Comparison of ENCODE assay signal across 8 mouse cellular contexts in genomic region chr14:105733013-105733728, GRCm38 (mm10).
DNase-seq lines count a peak whose midpoint lies in the region; ATAC-seq and TF ChIP-seq lines count a peak whose summit lies in the region.

No protein-coding gene starts in this region.

- no peaks in the 10 kb centered on the region for H3K27me3 ChIP-seq in neural tube, embryonic 11.5 days (ENCODE audit: control insufficient read depth, insufficient read depth, low read length)
- no peaks in the 10 kb centered on the region for H3K27me3 ChIP-seq in kidney, adult 2 months (replicated peaks; ENCODE audit: control insufficient read depth, insufficient read depth, low read length)
- H3K27me3 ChIP-seq in liver, adult 2 months (ENCODE audit: control insufficient read depth, insufficient read depth, low read length) = peaks cover 6% of the 10 kb centered on the region
- no peaks in the 10 kb centered on the region for H3K27me3 ChIP-seq in midbrain, embryonic 14.5 days (ENCODE audit: control insufficient read depth, insufficient read depth, low read length)
- no peaks in the 10 kb centered on the region for H3K27me3 ChIP-seq in thymus, adult 2 months (ENCODE audit: control insufficient read depth, insufficient read depth, low read length)

- H3K27ac ChIP-seq in neural tube, embryonic 11.5 days (ENCODE audit: low read depth, low read length) = no peak overlapping the region
- H3K27ac ChIP-seq in cortical plate, adult 2 months (ENCODE audit: insufficient read depth, low read length) = peak overlapping the region; percentile 94
- H3K27ac ChIP-seq in kidney, adult 2 months (ENCODE audit: insufficient read depth, low read depth, low read length) = peak overlapping the region; percentile 76
- no peak overlapping the region; the same call in 1 of the 2 replicates for H3K27ac ChIP-seq in liver, adult 2 months (replicated peaks; ENCODE audit: insufficient read depth, low read depth, low read length)
- peak overlapping the region; percentile 76 for H3K27ac ChIP-seq in midbrain, embryonic 14.5 days (replicated peaks; ENCODE audit: low read depth, low read length)
- H3K27ac ChIP-seq in thymus, adult 2 months (ENCODE audit: control insufficient read depth, insufficient read depth, low read length) = no peak overlapping the region; the same call in 1 of the 2 replicates

- WGBS in neural tube, embryonic 11.5 days = 5% methylated on average over 12 of the region's 12 CpGs
- WGBS in kidney, adult 2 months = 5% methylated on average over 12 of the region's 12 CpGs
- 9% methylated on average over 12 of the region's 12 CpGs for WGBS in liver, adult 2 months
- WGBS in midbrain, embryonic 14.5 days = 4% methylated on average over 12 of the region's 12 CpGs
- 24% methylated on average over 12 of the region's 12 CpGs for WGBS in thymus, adult 2 months

- H3K79me2 ChIP-seq in liver, adult 2 months (ENCODE audit: control insufficient read depth, insufficient read depth, low read length) = no peaks in the 10 kb centered on the region

- no peaks in the 10 kb centered on the region for H3K36me3 ChIP-seq in neural tube, embryonic 11.5 days (ENCODE audit: control insufficient read depth, insufficient read depth, low read length)
- H3K36me3 ChIP-seq in kidney, adult 2 months (ENCODE audit: control insufficient read depth, insufficient read depth, low read length) = no peaks in the 10 kb centered on the region
- H3K36me3 ChIP-seq in liver, adult 2 months (ENCODE audit: control insufficient read depth, insufficient read depth, low read length) = no peaks in the 10 kb centered on the region
- no peaks in the 10 kb centered on the region for H3K36me3 ChIP-seq in midbrain, embryonic 14.5 days (ENCODE audit: control insufficient read depth, insufficient read depth, low read length)
- H3K36me3 ChIP-seq in thymus, adult 2 months (ENCODE audit: control insufficient read depth, insufficient read depth, low read length) = no peaks in the 10 kb centered on the region

- TF ChIP-seq CTCF in cortical plate, adult 2 months (IDR thresholded peaks at IDR 0.05; ENCODE audit: extremely low read depth, insufficient read depth, low read length) = no peak
- no peak for TF ChIP-seq CTCF in kidney, adult 2 months (conservative IDR thresholded peaks at IDR 0.05; ENCODE audit: insufficient read depth, insufficient read length, low read depth, low read length)
- no peak for TF ChIP-seq CTCF in liver, adult 2 months (IDR thresholded peaks at IDR 0.05; ENCODE audit: low read depth, low read length)
- TF ChIP-seq CTCF in thymus, adult 2 months (IDR thresholded peaks at IDR 0.05; ENCODE audit: borderline replicate concordance, control insufficient read depth, extremely low read depth, insufficient read depth, low read length, poor library complexity) = no peak

- H3K4me3 ChIP-seq in neural tube, embryonic 11.5 days (ENCODE audit: low read depth, low read length) = peak overlapping the region; percentile 33
- no peak overlapping the region for H3K4me3 ChIP-seq in cortical plate, adult 2 months (ENCODE audit: insufficient read depth, low read length)
- H3K4me3 ChIP-seq in kidney, adult 2 months (ENCODE audit: insufficient read depth, low read depth, low read length) = peak overlapping the region; percentile 49
- H3K4me3 ChIP-seq in liver, adult 2 months (ENCODE audit: insufficient read depth, low read depth, low read length) = peak overlapping the region; percentile 43
- peak overlapping the region; percentile 29 for H3K4me3 ChIP-seq in midbrain, embryonic 14.5 days (replicated peaks; ENCODE audit: low read depth, low read length)
- no peak overlapping the region for H3K4me3 ChIP-seq in thymus, adult 2 months (ENCODE audit: control insufficient read depth, insufficient read depth, low read length)

- ATAC-seq in neural tube, embryonic 11.5 days (ENCODE audit: insufficient read depth, low FRiP score, low TSS enrichment) = peak; percentile 32; the same call in 1 of the 2 replicates
- 0 out of 2 replicates have a peak, but pooled peaks have one; percentile 43 for ATAC-seq in midbrain, embryonic 14.5 days (ENCODE audit: low FRiP score, low TSS enrichment)

- no peaks in the 10 kb centered on the region for H3K9me3 ChIP-seq in neural tube, embryonic 11.5 days (ENCODE audit: control insufficient read depth, low read length)
- no peaks in the 10 kb centered on the region for H3K9me3 ChIP-seq in midbrain, embryonic 14.5 days (ENCODE audit: control insufficient read depth, low read length)

- peaks cover 17% of the 10 kb centered on the region for H3K4me1 ChIP-seq in neural tube, embryonic 11.5 days (ENCODE audit: control insufficient read depth, insufficient read depth, low read length)
- H3K4me1 ChIP-seq in cortical plate, adult 2 months (ENCODE audit: control insufficient read depth, insufficient read depth, low read length) = peaks cover 6% of the 10 kb centered on the region; the same call in 1 of the 2 replicates
- peaks cover 7% of the 10 kb centered on the region; the same call in 1 of the 2 replicates for H3K4me1 ChIP-seq in kidney, adult 2 months (ENCODE audit: control insufficient read depth, insufficient read depth, low read length)
- H3K4me1 ChIP-seq in liver, adult 2 months (ENCODE audit: control insufficient read depth, insufficient read depth, low read length) = peaks cover 7% of the 10 kb centered on the region
- peaks cover 11% of the 10 kb centered on the region for H3K4me1 ChIP-seq in midbrain, embryonic 14.5 days (ENCODE audit: control insufficient read depth, insufficient read depth, low read length)
- H3K4me1 ChIP-seq in thymus, adult 2 months (replicated peaks; ENCODE audit: control insufficient read depth, insufficient read depth, low read length) = peaks cover 5% of the 10 kb centered on the region

- TF ChIP-seq POLR2A in cortical plate, adult 2 months (IDR thresholded peaks at IDR 0.05; ENCODE audit: extremely low read depth, insufficient read depth, low read length) = 0 out of 2 replicates have a peak, but pooled peaks have one; percentile 24
- no peak for TF ChIP-seq POLR2A in kidney, adult 2 months (IDR thresholded peaks at IDR 0.05; ENCODE audit: low read depth, low read length)
- no peak for TF ChIP-seq POLR2A in liver, adult 2 months (IDR thresholded peaks at IDR 0.05; ENCODE audit: extremely low read depth, insufficient read depth, low read length)
- no peak for TF ChIP-seq POLR2A in thymus, adult 2 months (IDR thresholded peaks at IDR 0.05; ENCODE audit: control insufficient read depth, extremely low read depth, insufficient read depth, low read length, poor library complexity)

- DNase-seq in neural tube, embryonic 11.5 days (ENCODE audit: low spot score) = peak; percentile 51
- no peak for DNase-seq in neural tube, embryonic 10.5 days (ENCODE audit: extremely low spot score, low spot score)
- DNase-seq in heart, adult 9 months (ENCODE audit: low spot score in 2 of 2) = peak; percentile 59 to 65
- peak; percentile 82 for DNase-seq in kidney, adult 2 months
- DNase-seq in liver, adult 2 months (ENCODE audit: extremely low read depth, low read depth, low spot score) = peak; percentile 54
- DNase-seq in midbrain, embryonic 14.5 days = peak; percentile 79
- DNase-seq in thymus, adult 2 months = peak; percentile 37

- H3K9ac ChIP-seq in neural tube, embryonic 11.5 days (ENCODE audit: low read length) = no peak overlapping the region
- H3K9ac ChIP-seq in liver, adult 2 months (ENCODE audit: low read depth, low read length) = peak overlapping the region; percentile 17; the same call in 1 of the 2 replicates
- H3K9ac ChIP-seq in midbrain, embryonic 14.5 days (replicated peaks; ENCODE audit: low read length) = no peak overlapping the region; the same call in 1 of the 2 replicates

- peak overlapping the region; percentile 47 for H3K4me2 ChIP-seq in neural tube, embryonic 11.5 days (ENCODE audit: low read depth)
- H3K4me2 ChIP-seq in midbrain, embryonic 14.5 days (ENCODE audit: low read length) = peak overlapping the region; percentile 53

Comparison
In these comparisons a context has a peak if more than half of its experiments do, and no peak if none do; other contexts are left out.
1. H3K27ac ChIP-seq: peak in cortical plate, adult 2 months (single experiment), kidney, adult 2 months (single experiment) and midbrain, embryonic 14.5 days (single experiment); none in neural tube, embryonic 11.5 days (single experiment), liver, adult 2 months (single experiment) and thymus, adult 2 months (single experiment).
2. H3K4me3 ChIP-seq: peak in neural tube, embryonic 11.5 days (single experiment), kidney, adult 2 months (single experiment), liver, adult 2 months (single experiment) and midbrain, embryonic 14.5 days (single experiment); none in cortical plate, adult 2 months (single experiment) and thymus, adult 2 months (single experiment).